10 mouse cellular contexts compared by ENCODE assay signal in the genomic region with DNA sequence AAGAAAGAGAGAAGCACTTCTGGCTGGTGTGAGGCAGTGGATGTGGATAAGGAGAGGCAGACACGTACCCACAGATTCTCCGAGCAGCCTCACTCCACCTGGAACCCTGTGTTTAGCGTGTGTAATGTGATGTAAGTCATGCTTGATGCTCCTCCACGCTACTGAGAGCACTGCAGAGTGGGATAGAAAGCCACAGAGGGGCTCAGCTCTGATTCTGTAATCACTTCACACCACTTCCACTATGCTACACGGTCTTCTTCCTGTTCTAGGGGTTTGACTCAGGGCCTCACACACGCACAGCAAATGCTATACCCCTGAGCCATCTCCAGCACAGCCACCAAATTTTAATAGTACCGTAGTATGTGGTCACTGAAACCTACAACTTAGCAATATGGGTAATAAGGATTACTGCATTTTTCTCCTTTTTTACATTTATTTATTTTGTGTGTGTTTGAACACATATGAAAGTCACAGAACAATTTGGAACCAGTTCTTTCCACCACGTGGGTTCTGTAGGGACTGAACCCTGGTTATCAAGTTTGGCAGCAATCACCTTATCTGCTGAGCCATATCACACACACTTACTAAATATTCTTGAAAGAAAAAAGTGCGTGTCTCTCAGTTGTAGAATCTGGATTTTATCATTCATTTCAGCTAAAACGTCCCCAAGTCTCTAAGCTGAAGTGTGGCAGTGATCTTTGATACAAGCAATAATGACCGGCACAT. TPM values are rescaled to one million over a fixed set of nuclear protein-coding genes. Genes with fewer than 3 reads are reported as not detected.
DNase-seq lines count a peak whose midpoint lies in the region; ATAC-seq and TF ChIP-seq lines count a peak whose summit lies in the region.
"Had no signal": no experiment of that assay in that cellular context is flagged by ENCODE, and none has a peak within 500 bp of the region (broad histone marks: within the 10 kb centered on the region; RNA-seq: fewer than 3 reads in every experiment).

No protein-coding gene starts in this region.

- TF ChIP-seq POLR2A in liver, adult 2 months (IDR thresholded peaks at IDR 0.05; ENCODE audit: extremely low read depth, insufficient read depth, low read length), result no peak
- peak in 1 of 2 experiments; percentile 33; a peak in 1 of 4 replicates for TF ChIP-seq POLR2A in MEL (IDR thresholded peaks at IDR 0.05; ENCODE audit: control insufficient read depth in 1 of 2, insufficient read depth in 1 of 2, low read depth in 1 of 2, low read length in 2 of 2, poor library complexity in 1 of 2)

- H3K9ac ChIP-seq in liver, adult 2 months (ENCODE audit: low read depth, low read length), result peak overlapping the region; percentile 29
- no peak overlapping the region for H3K9ac ChIP-seq in MEL (ENCODE audit: control insufficient read depth, low read depth, low read length, poor library complexity, severe bottlenecking)
- H3K9ac ChIP-seq: forebrain, embryonic 13.5 days had no signal

- peak; percentile 42 for DNase-seq in liver, adult 2 months (ENCODE audit: extremely low read depth, low read depth, low spot score)
- DNase-seq in liver, result no peak
- peak; percentile 45 for DNase-seq in MEL (ENCODE audit: low read depth, low spot score)
- no peak for DNase-seq in cerebellum, adult 18-20 months
- DNase-seq in layer of hippocampus, postnatal 25 days (ENCODE audit: extremely low spot score in 1 of 2, low spot score in 1 of 2), result no peak
- DNase-seq in gastrocnemius, adult 8-10 months (ENCODE audit: low spot score in 2 of 2), result no peak
- DNase-seq: adrenal gland, postnatal 25 days had no signal

- no peaks in the 10 kb centered on the region for H3K27me3 ChIP-seq in liver, adult 2 months (ENCODE audit: control insufficient read depth, insufficient read depth, low read length)
- H3K27me3 ChIP-seq in MEL (ENCODE audit: control insufficient read depth in 1 of 2, insufficient read depth in 2 of 2, low read length in 2 of 2), result no peaks in the 10 kb centered on the region
- H3K27me3 ChIP-seq: forebrain, embryonic 13.5 days had no signal

- H3K79me2 ChIP-seq in liver, adult 2 months (ENCODE audit: control insufficient read depth, insufficient read depth, low read length), result peaks cover 7% of the 10 kb centered on the region; the same call in 1 of the 2 replicates
- H3K79me2 ChIP-seq in MEL (ENCODE audit: control insufficient read depth, insufficient read depth, low read length, poor library complexity), result peaks cover 12% of the 10 kb centered on the region; the same call in 1 of the 2 replicates

- 0 out of 2 replicates have a peak, but pooled peaks have one; percentile 25 for ATAC-seq in erythroid progenitor cell, adult 5-6 weeks (replicated peaks; ENCODE audit: low FRiP score, poor library complexity, severe bottlenecking)
- ATAC-seq in megakaryocyte-erythroid progenitor cell, adult 5-6 weeks (replicated peaks; ENCODE audit: low FRiP score, low TSS enrichment, poor library complexity, severe bottlenecking), result peak; percentile 35; the same call in 1 of the 2 replicates
- ATAC-seq: forebrain, embryonic 13.5 days had no signal

- H3K9me3 ChIP-seq in MEL (replicated peaks; ENCODE audit: insufficient read depth, low read length), result no peaks in the 10 kb centered on the region
- H3K9me3 ChIP-seq: forebrain, embryonic 13.5 days had no signal

- peak overlapping the region; percentile 45 for H3K4me3 ChIP-seq in liver, adult 2 months (ENCODE audit: insufficient read depth, low read depth, low read length)
- no peak overlapping the region for H3K4me3 ChIP-seq in MEL (ENCODE audit: control insufficient read depth in 1 of 2, insufficient read depth in 1 of 2, low read depth in 2 of 2, low read length in 2 of 2)
- H3K4me3 ChIP-seq: forebrain, embryonic 13.5 days had no signal

- WGBS in liver, adult 2 months, result 36% methylated on average over 11 of the region's 11 CpGs

- peak overlapping the region; percentile 77 for H3K27ac ChIP-seq in liver, adult 2 months (replicated peaks; ENCODE audit: insufficient read depth, low read depth, low read length)
- H3K27ac ChIP-seq in MEL (ENCODE audit: control insufficient read depth, low read depth, low read length), result peak overlapping the region; percentile 23; the same call in 1 of the 2 replicates
- H3K27ac ChIP-seq: forebrain, embryonic 13.5 days had no signal

- peaks cover 20% of the 10 kb centered on the region for H3K4me1 ChIP-seq in liver, adult 2 months (ENCODE audit: control insufficient read depth, insufficient read depth, low read length)
- H3K4me1 ChIP-seq in MEL (ENCODE audit: control insufficient read depth in 1 of 2, insufficient read depth in 2 of 2, low read length in 2 of 2), result peaks cover 20 to 37% of the 10 kb centered on the region in 2 experiments

- TF ChIP-seq RAD21 in MEL (IDR thresholded peaks at IDR 0.05; ENCODE audit: low read depth, low read length), result no peak

- no peak for TF ChIP-seq CTCF in liver, adult 2 months (IDR thresholded peaks at IDR 0.05; ENCODE audit: low read depth, low read length)
- TF ChIP-seq CTCF in MEL (IDR thresholded peaks at IDR 0.05 in 2 of 3, conservative IDR thresholded peaks at IDR 0.05 in 1 of 3; ENCODE audit: control insufficient read depth in 1 of 3, insufficient read depth in 1 of 3, low read depth in 2 of 3, low read length in 3 of 3, poor library complexity in 1 of 3, severe bottlenecking in 1 of 3), result no peak

- no peaks in the 10 kb centered on the region for H3K36me3 ChIP-seq in liver, adult 2 months (ENCODE audit: control insufficient read depth, insufficient read depth, low read length)
- peaks cover 3 to 42% of the 10 kb centered on the region in 2 experiments for H3K36me3 ChIP-seq in MEL (ENCODE audit: control insufficient read depth in 1 of 2, insufficient read depth in 2 of 2, low read length in 2 of 2)

- peak in 1 of 2 experiments; percentile 35; a peak in 2 of 4 replicates for TF ChIP-seq EP300 in MEL (IDR thresholded peaks at IDR 0.05; ENCODE audit: low read depth in 1 of 2, low read length in 2 of 2)

RNA-seq across cellular contexts. Expression of a gene that starts 15.1 kb away (rescaled TPM):
- total RNA-seq in liver, adult 2 months (2014; rRNA removed), result 0.28 and 0.54 TPM in 2 replicates
- 3.4 and 3.8 TPM in 2 replicates for polyA plus RNA-seq in liver, adult 2 months (2012; rRNA removed)
- total RNA-seq in MEL (2012; rRNA removed), result 1.4 and 2.2 TPM in 2 replicates
- polyA plus RNA-seq in MEL (2012; ENCODE audit: insufficient read depth in 1 of 2, insufficient read length in 2 of 2, low read depth in 1 of 2, low replicate concordance in 2 of 2, missing spikeins in 1 of 2), result 10 to 100 TPM in 1 of 2 experiments, not detected in 1; 20.3 TPM
- 52.4 and 62.0 TPM in 2 replicates for total RNA-seq in erythroid progenitor cell, adult 5-6 weeks (2015; ENCODE audit: low replicate concordance)
- total RNA-seq in erythroid progenitor cell, adult 5-6 weeks (2017; ENCODE audit: low replicate concordance), result 13.1 and 27.8 TPM in 2 replicates
- 15.5 and 16.1 TPM in 2 replicates for total RNA-seq in megakaryocyte-erythroid progenitor cell, adult 5-6 weeks (2014; fragmentation: Nextera tagmentation)
- total RNA-seq in megakaryocyte-erythroid progenitor cell, adult 5-6 weeks (2017), result 2.4 and 4.8 TPM in 2 replicates
- total RNA-seq in layer of hippocampus, postnatal 25 days (2021), result 10 to 100 TPM; 12.8 to 15.0 TPM
- 10 to 100 TPM in 2 of 4 experiments, 1 to 10 TPM in 2; 8.6 to 12.5 (median 10.4) TPM for total RNA-seq in gastrocnemius, adult 8-10 months (2022)

RNA-seq across cellular contexts. Expression of a gene that starts 23.9 kb away (rescaled TPM):
- 113 and 126 TPM in 2 replicates for total RNA-seq in liver, adult 2 months (2014; rRNA removed)
- 170 and 175 TPM in 2 replicates for polyA plus RNA-seq in liver, adult 2 months (2012; rRNA removed)
- total RNA-seq in MEL (2012; rRNA removed), result 41.7 and 55.7 TPM in 2 replicates
- polyA plus RNA-seq in MEL (2012; ENCODE audit: insufficient read depth in 1 of 2, insufficient read length in 2 of 2, low read depth in 1 of 2, low replicate concordance in 2 of 2, missing spikeins in 1 of 2), result 10 to 100 TPM in 1 of 2 experiments, not detected in 1; 38.8 TPM
- 57.0 and 70.6 TPM in 2 replicates for total RNA-seq in erythroid progenitor cell, adult 5-6 weeks (2015; ENCODE audit: low replicate concordance)
- 74.7 and 92.1 TPM in 2 replicates for total RNA-seq in erythroid progenitor cell, adult 5-6 weeks (2017; ENCODE audit: low replicate concordance)
- 13.7 and 18.5 TPM in 2 replicates for total RNA-seq in megakaryocyte-erythroid progenitor cell, adult 5-6 weeks (2014; fragmentation: Nextera tagmentation)
- 25.9 and 29.0 TPM in 2 replicates for total RNA-seq in megakaryocyte-erythroid progenitor cell, adult 5-6 weeks (2017)
- 10 to 100 TPM; 35.1 to 37.9 TPM for total RNA-seq in layer of hippocampus, postnatal 25 days (2021)
- total RNA-seq in gastrocnemius, adult 8-10 months (2022), result 1 to 10 TPM; 7.4 to 9.3 (median 8.0) TPM

RNA-seq across cellular contexts. Expression of a gene that starts 39.8 kb away (rescaled TPM):
- total RNA-seq in liver, adult 2 months (2014; rRNA removed), result 0.34 and 0.46 TPM in 2 replicates
- polyA plus RNA-seq in liver, adult 2 months (2012; rRNA removed), result 0.60 and 0.64 TPM in 2 replicates
- total RNA-seq in MEL (2012; rRNA removed), result 0.08 TPM in 1 of 2 replicates, not detected in the other
- polyA plus RNA-seq in MEL (2012; ENCODE audit: insufficient read depth in 1 of 2, insufficient read length in 2 of 2, low read depth in 1 of 2, low replicate concordance in 2 of 2, missing spikeins in 1 of 2), result under 1 TPM in 1 of 2 experiments, not detected in 1; 0.19 TPM
- not detected in 2 replicates for total RNA-seq in erythroid progenitor cell, adult 5-6 weeks (2015; ENCODE audit: low replicate concordance)
- 0.26 TPM in 1 of 2 replicates, not detected in the other for total RNA-seq in erythroid progenitor cell, adult 5-6 weeks (2017; ENCODE audit: low replicate concordance)
- total RNA-seq in megakaryocyte-erythroid progenitor cell, adult 5-6 weeks (2014; fragmentation: Nextera tagmentation), result not detected in 2 replicates
- total RNA-seq in megakaryocyte-erythroid progenitor cell, adult 5-6 weeks (2017), result not detected in 2 replicates
- not detected for total RNA-seq in layer of hippocampus, postnatal 25 days (2021)
- total RNA-seq in gastrocnemius, adult 8-10 months (2022), result not detected

RNA-seq across cellular contexts. Expression of a gene that starts 45.5 kb away (rescaled TPM):
- under 0.01 and 0.09 TPM in 2 replicates for total RNA-seq in liver, adult 2 months (2014; rRNA removed)
- polyA plus RNA-seq in liver, adult 2 months (2012; rRNA removed), result 0.04 and 0.05 TPM in 2 replicates
- total RNA-seq in MEL (2012; rRNA removed), result 0.03 TPM in 1 of 2 replicates, not detected in the other
- under 1 TPM in 1 of 2 experiments, not detected in 1; 0.04 TPM for polyA plus RNA-seq in MEL (2012; ENCODE audit: insufficient read depth in 1 of 2, insufficient read length in 2 of 2, low read depth in 1 of 2, low replicate concordance in 2 of 2, missing spikeins in 1 of 2)
- not detected in 2 replicates for total RNA-seq in erythroid progenitor cell, adult 5-6 weeks (2015; ENCODE audit: low replicate concordance)
- not detected in 2 replicates for total RNA-seq in erythroid progenitor cell, adult 5-6 weeks (2017; ENCODE audit: low replicate concordance)
- total RNA-seq in megakaryocyte-erythroid progenitor cell, adult 5-6 weeks (2014; fragmentation: Nextera tagmentation), result 0.28 TPM in 1 of 2 replicates, not detected in the other
- total RNA-seq in megakaryocyte-erythroid progenitor cell, adult 5-6 weeks (2017), result 0.38 TPM in 1 of 2 replicates, not detected in the other
- total RNA-seq in layer of hippocampus, postnatal 25 days (2021), result 1 to 10 TPM in 1 of 2 experiments, under 1 TPM in 1; 0.86 to 1.8 TPM
- under 1 TPM in 2 of 4 experiments, not detected in 2; 0.07 to 0.13 TPM for total RNA-seq in gastrocnemius, adult 8-10 months (2022)

RNA-seq across cellular contexts. Expression of a gene that starts 51.4 kb away (rescaled TPM):
- 44.1 and 52.2 TPM in 2 replicates for total RNA-seq in liver, adult 2 months (2014; rRNA removed)
- 36.6 and 50.5 TPM in 2 replicates for polyA plus RNA-seq in liver, adult 2 months (2012; rRNA removed)
- total RNA-seq in MEL (2012; rRNA removed), result 45.2 and 48.9 TPM in 2 replicates
- polyA plus RNA-seq in MEL (2012; ENCODE audit: insufficient read depth in 1 of 2, insufficient read length in 2 of 2, low read depth in 1 of 2, low replicate concordance in 2 of 2, missing spikeins in 1 of 2), result 10 to 100 TPM in 1 of 2 experiments, not detected in 1; 55.4 TPM
- total RNA-seq in erythroid progenitor cell, adult 5-6 weeks (2015; ENCODE audit: low replicate concordance), result 7.9 and 9.6 TPM in 2 replicates
- 21.6 and 25.2 TPM in 2 replicates for total RNA-seq in erythroid progenitor cell, adult 5-6 weeks (2017; ENCODE audit: low replicate concordance)
- 31.9 and 56.8 TPM in 2 replicates for total RNA-seq in megakaryocyte-erythroid progenitor cell, adult 5-6 weeks (2014; fragmentation: Nextera tagmentation)
- 18.3 and 54.6 TPM in 2 replicates for total RNA-seq in megakaryocyte-erythroid progenitor cell, adult 5-6 weeks (2017)
- total RNA-seq in layer of hippocampus, postnatal 25 days (2021), result 10 to 100 TPM; 35.8 to 37.2 TPM
- 10 to 100 TPM; 23.0 to 30.7 (median 27.9) TPM for total RNA-seq in gastrocnemius, adult 8-10 months (2022)

Comparison
In these comparisons a context has a peak if more than half of its experiments do, and no peak if none do; other contexts are left out.
1. DNase-seq: peak in liver, adult 2 months (single experiment) and MEL (single experiment); none in liver (single experiment), cerebellum, adult 18-20 months (0 of 2), layer of hippocampus, postnatal 25 days (0 of 2) and gastrocnemius, adult 8-10 months (0 of 2).